Comparison of ENCODE assay signal across 7 mouse cellular contexts in genomic region chr13:60176136-60176775, GRCm38 (mm10). TPM values are rescaled to one million over a fixed set of nuclear protein-coding genes. Genes with fewer than 3 reads are reported as not detected.
DNase-seq lines count a peak whose midpoint lies in the region; ATAC-seq and TF ChIP-seq lines count a peak whose summit lies in the region.

No protein-coding gene starts in this region.

- DNase-seq in R1 (ENCODE audit: low read depth, low spot score), result peak; percentile 76
- peak; percentile 90 for DNase-seq in brain, embryonic 14.5 days (ENCODE audit: low read depth)
- peak; percentile 64 to 67 for DNase-seq in frontal cortex, postnatal 36 days (ENCODE audit: low spot score in 2 of 2)
- peak; percentile 72 to 76 for DNase-seq in left cerebral cortex, postnatal 36 days (ENCODE audit: low spot score in 2 of 2)

- peaks cover 7% of the 10 kb centered on the region; the same call in 1 of the 2 replicates for H3K27me3 ChIP-seq in hindbrain, embryonic 15.5 days
- H3K27me3 ChIP-seq in midbrain, embryonic 13.5 days, result peaks cover 15% of the 10 kb centered on the region
- H3K27me3 ChIP-seq in stomach, embryonic 15.5 days (replicated peaks), result peaks cover 5% of the 10 kb centered on the region; the same call in 1 of the 2 replicates

- H3K36me3 ChIP-seq in hindbrain, embryonic 15.5 days, result no peaks in the 10 kb centered on the region
- H3K36me3 ChIP-seq in midbrain, embryonic 13.5 days, result no peaks in the 10 kb centered on the region
- H3K36me3 ChIP-seq in stomach, embryonic 15.5 days, result no peaks in the 10 kb centered on the region

- TF ChIP-seq POLR2A in brain, embryonic 14.5 days (IDR thresholded peaks at IDR 0.05; ENCODE audit: borderline replicate concordance, extremely low read depth, insufficient read depth, insufficient read length, poor library complexity, severe bottlenecking), result peak; percentile 31; the same call in 1 of the 2 replicates

- peak; percentile 76 for ATAC-seq in hindbrain, embryonic 15.5 days (ENCODE audit: low FRiP score, low read depth)
- ATAC-seq in midbrain, embryonic 13.5 days, result peak; percentile 62
- ATAC-seq in stomach, embryonic 15.5 days (ENCODE audit: insufficient read depth, low FRiP score, low read depth), result no peak; the same call in 1 of the 2 replicates

- WGBS in hindbrain, embryonic 15.5 days, result under 1% methylated on average over 80 of the region's 82 CpGs
- under 1% methylated on average over 80 of the region's 82 CpGs for WGBS in midbrain, embryonic 13.5 days
- under 1% methylated on average over 80 of the region's 82 CpGs for WGBS in stomach, embryonic 15.5 days

- intact Hi-C loops in left cerebral cortex, postnatal 36 days (cut with DNase I), result loop anchor here (5.0 to 10.0 kb wide), 4 partner anchors 69 to 321 kb away; no protein-coding TSS in a partner anchor

- peak overlapping the region; percentile 89 for H3K4me3 ChIP-seq in hindbrain, embryonic 15.5 days
- peak overlapping the region; percentile 90 for H3K4me3 ChIP-seq in midbrain, embryonic 13.5 days (replicated peaks)
- peak overlapping the region; percentile 69 for H3K4me3 ChIP-seq in stomach, embryonic 15.5 days (replicated peaks)

- H3K9me3 ChIP-seq in hindbrain, embryonic 15.5 days, result no peaks in the 10 kb centered on the region
- H3K9me3 ChIP-seq in midbrain, embryonic 13.5 days, result no peaks in the 10 kb centered on the region
- no peaks in the 10 kb centered on the region for H3K9me3 ChIP-seq in stomach, embryonic 15.5 days

- TF ChIP-seq CTCF in brain, embryonic 14.5 days (IDR thresholded peaks at IDR 0.05; ENCODE audit: borderline replicate concordance, extremely low read depth, insufficient read depth, insufficient read length), result no peak

- peak overlapping the region; percentile 93 for H3K4me2 ChIP-seq in hindbrain, embryonic 15.5 days
- H3K4me2 ChIP-seq in midbrain, embryonic 13.5 days (replicated peaks), result peak overlapping the region; percentile 92
- peak overlapping the region; percentile 93 for H3K4me2 ChIP-seq in stomach, embryonic 15.5 days

- peak overlapping the region; percentile 90 for H3K9ac ChIP-seq in hindbrain, embryonic 15.5 days
- H3K9ac ChIP-seq in midbrain, embryonic 13.5 days (replicated peaks), result peak overlapping the region; percentile 93
- H3K9ac ChIP-seq in stomach, embryonic 15.5 days, result peak overlapping the region; percentile 87

- H3K27ac ChIP-seq in hindbrain, embryonic 15.5 days (replicated peaks), result peak overlapping the region; percentile 90
- peak overlapping the region; percentile 97 for H3K27ac ChIP-seq in midbrain, embryonic 13.5 days
- peak overlapping the region; percentile 98 for H3K27ac ChIP-seq in stomach, embryonic 15.5 days

- H3K4me1 ChIP-seq in hindbrain, embryonic 15.5 days (replicated peaks), result peaks cover 45% of the 10 kb centered on the region
- peaks cover 48% of the 10 kb centered on the region for H3K4me1 ChIP-seq in midbrain, embryonic 13.5 days (replicated peaks)
- peaks cover 19% of the 10 kb centered on the region for H3K4me1 ChIP-seq in stomach, embryonic 15.5 days

RNA-seq across cellular contexts. Expression of gene Gas1, which starts 0.9 kb away (rescaled TPM):
- 45.2 and 64.4 TPM in 2 replicates for polyA plus RNA-seq in brain, embryonic 14.5 days (2012; rRNA removed)
- 24.8 and 28.7 TPM in 2 replicates for polyA plus RNA-seq in hindbrain, embryonic 15.5 days (2015; fragmentation: Nextera tagmentation; extraction: Ambion mirVana)
- total RNA-seq in left cerebral cortex, postnatal 36 days (2021), result 1 to 10 TPM; 8.0 to 8.3 TPM
- 17.5 and 30.6 TPM in 2 replicates for polyA plus RNA-seq in midbrain, embryonic 13.5 days (2015; fragmentation: Nextera tagmentation; extraction: Ambion mirVana)
- 98.6 and 104 TPM in 2 replicates for polyA plus RNA-seq in stomach, embryonic 15.5 days (2015; fragmentation: Nextera tagmentation; extraction: Ambion mirVana)
